Mouse (Mus musculus): ENCODE measurements around the gene Rab3d.

GRCm38 (mm10) chr9:21867726-21868125 lies 50.3 kb downstream of the Rab3d start:
- TF ChIP-seq POLR2A (IDR thresholded peaks at IDR 0.05; ENCODE audit: control insufficient read depth, extremely low read depth, insufficient read depth, low read length, poor library complexity) = no peak
- TF ChIP-seq CTCF (IDR thresholded peaks at IDR 0.05; ENCODE audit: borderline replicate concordance, control insufficient read depth, extremely low read depth, insufficient read depth, low read length, poor library complexity) = no peak
